Mouse (Mus musculus) intestine, postnatal 0 days (tissue): ENCODE measurements around the gene Ccdc116. TPM values are rescaled to one million over a fixed set of nuclear protein-coding genes. Genes with fewer than 3 reads are reported as not detected.

Experiments
- ATAC-seq: fragments of 200-750 bp; cut with Nextera tagmentation; 2 replicates; pipeline ENCODE4 v1.8.0; 2017; ENCODE audit warnings: mild to moderate bottlenecking, moderate TSS enrichment, moderate library complexity
- H3K27ac ChIP-seq: fragments of 300-500 bp; sonication (generic); 2 replicates; pipeline ENCODE4 v1.5.1; 2014; ENCODE audit warnings: mild to moderate bottlenecking, low read depth, low read length, moderate library complexity
- H3K27me3 ChIP-seq: fragments of 300-500 bp; sonication (generic); replicated peaks from 2 replicates; pipeline ENCODE4 v1.6.1; 2014; ENCODE audit warnings: low read length, mixed read lengths; ENCODE audit not compliant: control insufficient read depth, insufficient read depth
- H3K36me3 ChIP-seq: fragments of 300-500 bp; sonication (generic); 2 replicates; pipeline ENCODE4 v1.6.1; 2014; ENCODE audit warnings: mild to moderate bottlenecking, moderate library complexity; ENCODE audit not compliant: control insufficient read depth, insufficient read depth
- H3K4me1 ChIP-seq: fragments of 300-500 bp; sonication (generic); replicated peaks from 2 replicates; pipeline ENCODE4 v1.6.1; 2014; ENCODE audit warnings: antibody characterized with exemption, low read length, mixed read lengths; ENCODE audit not compliant: control insufficient read depth, insufficient read depth
- H3K4me2 ChIP-seq: fragments of 300-500 bp; sonication (generic); replicated peaks from 2 replicates; pipeline ENCODE4 v1.6.1; 2014; ENCODE audit warnings: low read depth, mild to moderate bottlenecking, moderate library complexity
- H3K4me3 ChIP-seq: fragments of 300-500 bp; sonication (generic); 2 replicates; pipeline ENCODE4 v1.5.1; 2014; ENCODE audit warnings: low read depth, low read length
- H3K9ac ChIP-seq: fragments of 300-500 bp; sonication (generic); 2 replicates; pipeline ENCODE4 v1.6.1; 2014; ENCODE audit warnings: mild to moderate bottlenecking, low read depth, low read length
- H3K9me3 ChIP-seq: fragments of 300-500 bp; sonication (generic); 2 replicates; pipeline ENCODE4 v1.6.1; 2016; ENCODE audit warnings: mixed run types; ENCODE audit not compliant: control insufficient read depth
- CTCF ChIP-seq: sonication (generic); IDR thresholded peaks from 2 replicates; pipeline ENCODE4 v1.5.1; 2016; ENCODE audit warnings: low read depth, mild to moderate bottlenecking, control low read depth, antibody characterized with exemption, moderate library complexity
- WGBS: fragments of 180-500 bp; shearing (Covaris S2); extraction: QIAGEN DNeasy Blood & Tissue Kit; methylation state at CpG from one replicate; pipeline ENCODE4 v1.1.7; 2014; 5-methylcytosine and 5-hydroxymethylcytosine counted together
- polyA plus RNA-seq: library from polyadenylated mRNA; unstranded; fragments of >200 nt; fragmentation: Nextera tagmentation; extraction: Ambion mirVana; gene quantifications from 2 replicates; pipeline ENCODE4 v1.2.1, GENCODE M21; 2015

Ccdc116 gene
- polyA plus RNA-seq, 1 experiment from 2014 or later, result 1.7 TPM

DNA sequence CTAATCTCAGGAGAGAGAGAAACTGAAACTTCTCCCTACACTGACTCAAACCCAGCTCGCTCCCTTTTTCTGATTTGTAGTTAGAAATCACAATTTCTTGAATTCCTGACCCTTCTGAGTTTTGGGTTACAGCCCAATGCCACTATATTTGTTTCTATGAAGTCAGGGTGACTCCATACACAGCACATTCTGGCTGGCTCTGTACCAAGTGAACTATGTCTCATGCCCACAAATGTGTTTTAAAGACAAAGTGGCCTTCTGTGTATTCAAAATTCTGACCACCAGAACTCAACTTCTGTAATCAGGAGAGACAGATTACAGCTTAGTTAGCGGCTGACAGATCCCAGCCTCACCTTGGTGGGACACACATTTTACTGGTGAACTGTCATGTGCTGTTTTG, 7.3 kb upstream of the Ccdc116 start:
- Histone ChIP-seq H3K27ac (peak overlapping the region; percentile 8; the same call in 1 of the 2 replicates), H3K9ac (no peak overlapping the region), H3K27me3 (no peaks in the 10 kb centered on the region), H3K4me3 (no peak overlapping the region), H3K4me2 (no peak overlapping the region), H3K36me3 (peaks cover 59% of the 10 kb centered on the region), H3K9me3 (no peaks in the 10 kb centered on the region), H3K4me1 (peaks cover 12% of the 10 kb centered on the region)
- 85% methylated on average over 2 of the region's 2 CpGs for WGBS
- no peak for TF ChIP-seq CTCF
- ATAC-seq, result no peak

- H3K27me3 ChIP-seq, result no peaks in the 10 kb centered on the region
- ATAC-seq, result no peak
- no peak overlapping the region for H3K4me3 ChIP-seq
- H3K27ac ChIP-seq, result peak overlapping the region; percentile 92
- no peaks in the 10 kb centered on the region for H3K9me3 ChIP-seq
- H3K36me3 ChIP-seq, result peaks cover 40% of the 10 kb centered on the region
- no peak overlapping the region for H3K4me2 ChIP-seq
- peaks cover 22% of the 10 kb centered on the region for H3K4me1 ChIP-seq
- TF ChIP-seq CTCF, result no peak
- H3K9ac ChIP-seq, result 0 out of 2 replicates have a peak overlapping the region, but pooled peaks have one; percentile 27
- WGBS, result 98% methylated on average over 4 of the region's 4 CpGs
These were observed 4.8 kb upstream of the Ccdc116 start for GRCm38 (mm10) chr16:17151874-17152273.

- Histone ChIP-seq H3K4me2 (peak overlapping the region; percentile 47), H3K27ac (peak overlapping the region; percentile 92), H3K4me1 (peaks cover 23% of the 10 kb centered on the region), H3K9me3 (no peaks in the 10 kb centered on the region), H3K27me3 (no peaks in the 10 kb centered on the region), H3K36me3 (peaks cover 32% of the 10 kb centered on the region), H3K9ac (0 out of 2 replicates have a peak overlapping the region, but pooled peaks have one; percentile 13), H3K4me3 (no peak overlapping the region)
- WGBS, result 41% methylated on average over 7 of the region's 7 CpGs
- ATAC-seq, result peak; percentile 82
- no peak for TF ChIP-seq CTCF
These were observed 3.7 kb upstream of the Ccdc116 start for GRCm38 (mm10) chr16:17150520-17151258.

GRCm38 (mm10) chr16:17148084-17148483, 1.1 kb upstream of the Ccdc116 start:
- H3K9ac ChIP-seq, result 0 out of 2 replicates have a peak overlapping the region, but pooled peaks have one; percentile 64
- peaks cover 12% of the 10 kb centered on the region for H3K36me3 ChIP-seq
- no peaks in the 10 kb centered on the region for H3K27me3 ChIP-seq
- peak overlapping the region; percentile 98 for H3K4me2 ChIP-seq
- peaks cover 23% of the 10 kb centered on the region for H3K4me1 ChIP-seq
- peak overlapping the region; percentile 50 for H3K4me3 ChIP-seq
- TF ChIP-seq CTCF, result peak; percentile 61
- no peaks in the 10 kb centered on the region for H3K9me3 ChIP-seq
- 0 out of 2 replicates have a peak overlapping the region, but pooled peaks have one; percentile 10 for H3K27ac ChIP-seq
- no peak for ATAC-seq
- 14% methylated on average over 16 of the region's 16 CpGs for WGBS

GRCm38 (mm10) chr16:17147391-17147929, 431 bp upstream of the Ccdc116 start:
- peak; percentile 39; the same call in 1 of the 2 replicates for ATAC-seq
- H3K4me1 ChIP-seq, result peaks cover 23% of the 10 kb centered on the region
- H3K27me3 ChIP-seq, result no peaks in the 10 kb centered on the region
- peak overlapping the region; percentile 47 for H3K27ac ChIP-seq
- H3K36me3 ChIP-seq, result peaks cover 6% of the 10 kb centered on the region; the same call in 1 of the 2 replicates
- no peaks in the 10 kb centered on the region for H3K9me3 ChIP-seq
- H3K9ac ChIP-seq, result peak overlapping the region; percentile 64
- no peak for TF ChIP-seq CTCF
- H3K4me3 ChIP-seq, result peak overlapping the region; percentile 50
- peak overlapping the region; percentile 98 for H3K4me2 ChIP-seq
- WGBS, result under 1% methylated on average over 41 of the region's 41 CpGs

DNA sequence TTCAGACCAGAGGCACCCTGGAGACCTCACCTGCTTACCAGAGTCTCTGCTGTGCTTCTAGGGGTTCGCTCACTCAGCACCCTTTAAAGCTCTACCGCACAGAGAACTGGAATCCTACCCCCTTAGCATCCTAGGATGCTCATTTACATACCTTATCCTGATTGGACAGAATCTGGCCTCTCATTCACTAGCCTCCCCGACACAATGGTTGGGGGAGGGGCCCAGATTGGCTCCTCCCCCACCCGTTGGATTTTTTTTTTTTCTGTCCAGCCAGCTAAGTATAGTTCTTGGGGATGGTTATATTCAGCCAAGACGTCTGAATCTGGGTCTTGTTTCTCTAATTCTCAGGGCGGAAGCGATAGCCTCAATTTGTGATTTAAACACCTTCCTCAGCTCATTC, 2.7 kb downstream of the Ccdc116 start, which contains the start of gene Ydjc:
Gene Ydjc, plus strand, starts transcription at position 283 of the 400 bp plus-strand sequence.
- WGBS, result 35% methylated on average over 7 of the region's 7 CpGs
- TF ChIP-seq CTCF, result no peak
- Histone ChIP-seq H3K9me3 (no peaks in the 10 kb centered on the region), H3K4me2 (no peak within 1 kb of the TSS), H3K9ac (no peak within 1 kb of the TSS), H3K27me3 (no peaks in the 10 kb centered on the region), H3K36me3 (no peaks in the 10 kb centered on the region; the same call in 1 of the 2 replicates), H3K4me1 (peaks cover 12% of the 10 kb centered on the region), H3K27ac (no peak within 1 kb of the TSS), H3K4me3 (no peak within 1 kb of the TSS)
- no peak for ATAC-seq
